Mouse (Mus musculus): ENCODE data around the gene Prkg1.

DNA sequence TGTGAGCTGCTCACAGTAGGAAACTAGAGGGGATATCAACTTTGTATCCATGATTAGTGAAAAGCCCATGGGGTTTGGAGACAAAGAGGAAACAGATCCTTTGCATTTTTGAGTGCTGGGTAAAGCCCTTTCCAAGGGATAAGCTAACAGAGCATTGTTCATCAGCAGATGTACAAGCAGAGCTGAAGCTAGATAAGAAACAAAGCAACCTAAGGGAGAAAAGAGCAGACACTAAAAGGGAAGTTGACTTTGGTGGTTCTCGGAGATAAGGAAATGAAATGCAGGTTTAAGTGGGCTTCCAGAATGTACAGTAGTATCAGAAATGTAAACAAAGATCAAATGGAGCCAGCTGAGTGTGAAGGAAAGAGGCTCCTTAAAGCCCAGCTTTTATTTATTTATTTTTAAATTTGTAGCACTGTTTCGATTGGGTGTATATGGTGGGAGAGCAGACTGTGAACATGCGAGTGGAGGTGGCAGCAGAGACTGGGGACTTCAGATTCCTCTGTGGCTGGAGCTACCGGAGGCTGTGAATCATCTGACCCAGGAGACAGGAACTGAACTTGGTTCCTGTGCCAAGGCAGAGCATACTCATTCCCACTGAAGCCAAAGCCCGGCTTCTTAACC lies 822.4 kb downstream of the Prkg1 start:
- TF ChIP-seq CTCF (IDR thresholded peaks at IDR 0.05) (no peak), EP300 (IDR thresholded peaks at IDR 0.05; ENCODE audit: insufficient read depth, low read depth, low read length) (no peak)
